Mouse (Mus musculus) stomach, postnatal 0 days (tissue): ENCODE results near the gene Il1rap.

Experiments
- CTCF ChIP-seq: IDR thresholded peaks from 2 replicates; pipeline ENCODE4 v1.5.1; 2016; ENCODE audit warnings: antibody characterized with exemption, low read depth, mild to moderate bottlenecking, moderate library complexity
- EP300 ChIP-seq: optimal IDR thresholded peaks from 2 replicates; pipeline ENCODE3; 2016; ENCODE audit warnings: antibody characterized with exemption

DNA sequence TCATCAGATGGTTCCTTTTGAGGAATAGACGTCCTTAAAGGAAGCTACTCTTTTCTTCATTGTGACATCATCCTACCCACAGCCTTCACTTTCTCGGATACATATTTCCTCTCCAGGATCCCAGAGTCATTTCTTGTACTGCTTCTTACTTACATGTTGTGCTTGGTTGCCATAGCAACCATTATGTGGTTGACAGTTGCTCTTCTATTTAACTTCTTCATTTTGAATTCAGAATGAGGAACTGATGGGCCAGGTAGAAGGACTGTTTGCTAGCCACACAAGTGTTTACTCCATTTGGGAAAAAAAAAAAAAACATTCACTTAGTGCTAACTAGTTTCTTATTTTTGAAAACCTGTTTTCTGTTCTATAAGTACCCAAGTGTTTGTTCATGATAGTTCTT is 108.3 kb downstream of the Il1rap start:
- TF ChIP-seq CTCF: no peak
- TF ChIP-seq EP300: no peak
